Mouse (Mus musculus) ES-Bruce4 (cell line): ENCODE measurements around the gene Slc7a11. TPM values are rescaled to one million over a fixed set of nuclear protein-coding genes. Genes with fewer than 3 reads are reported as not detected.

Experiments used
- H3K27ac ChIP-seq: 2 replicates; pipeline ENCODE4 v1.5.1; 2012; ENCODE audit warnings: low read length, inconsistent platforms; ENCODE audit not compliant: insufficient read depth
- H3K27me3 ChIP-seq: 2 replicates; pipeline ENCODE4 v1.6.1; 2012; ENCODE audit warnings: mild to moderate bottlenecking, low read length, inconsistent platforms; ENCODE audit not compliant: control insufficient read depth, poor library complexity, insufficient read depth, severe bottlenecking
- H3K36me3 ChIP-seq: 2 replicates; pipeline ENCODE4 v1.6.1; 2012; ENCODE audit warnings: inconsistent platforms, mild to moderate bottlenecking, low read length, moderate library complexity; ENCODE audit not compliant: control insufficient read depth, poor library complexity, insufficient read depth, severe bottlenecking
- H3K4me1 ChIP-seq: one replicate; pipeline ENCODE4 v1.8.1; 2011; ENCODE audit warnings: low read length; ENCODE audit not compliant: control insufficient read depth, insufficient read depth
- H3K4me3 ChIP-seq: 2 replicates; pipeline ENCODE4 v1.5.1; 2011; ENCODE audit warnings: low read depth, mild to moderate bottlenecking, low read length
- H3K9ac ChIP-seq: 2 replicates; pipeline ENCODE4 v1.6.1; 2012; ENCODE audit warnings: low read depth, mild to moderate bottlenecking, inconsistent platforms; ENCODE audit not compliant: poor library complexity, severe bottlenecking
- H3K9me3 ChIP-seq: replicated peaks from 2 replicates; pipeline ENCODE4 v1.6.1; 2012; ENCODE audit warnings: mild to moderate bottlenecking, low read length, inconsistent platforms; ENCODE audit not compliant: control insufficient read depth, poor library complexity, insufficient read depth, severe bottlenecking
- CTCF ChIP-seq: IDR thresholded peaks from one replicate; pipeline ENCODE4 v1.8.1; 2011; ENCODE audit warnings: low read depth, low read length
- EP300 ChIP-seq: IDR thresholded peaks from 2 replicates; pipeline ENCODE4 v1.6.1; 2011; ENCODE audit warnings: low read depth, low read length; ENCODE audit not compliant: insufficient read depth
- POLR2A ChIP-seq: IDR thresholded peaks from one replicate; pipeline ENCODE4 v1.8.1; 2011; ENCODE audit warnings: low read length; ENCODE audit not compliant: insufficient read depth
- polyA plus RNA-seq: library from polyadenylated mRNA; stranded (reverse); fragments of >200 nt; gene quantifications from 2 replicates; pipeline ENCODE4 v1.2.4, GENCODE M21; 2011; ENCODE audit warnings: low read depth; ENCODE audit not compliant: missing spikeins, insufficient read depth, insufficient read length

Gene Slc7a11
- polyA plus RNA-seq, 1 experiment: 0.31 TPM

DNA sequence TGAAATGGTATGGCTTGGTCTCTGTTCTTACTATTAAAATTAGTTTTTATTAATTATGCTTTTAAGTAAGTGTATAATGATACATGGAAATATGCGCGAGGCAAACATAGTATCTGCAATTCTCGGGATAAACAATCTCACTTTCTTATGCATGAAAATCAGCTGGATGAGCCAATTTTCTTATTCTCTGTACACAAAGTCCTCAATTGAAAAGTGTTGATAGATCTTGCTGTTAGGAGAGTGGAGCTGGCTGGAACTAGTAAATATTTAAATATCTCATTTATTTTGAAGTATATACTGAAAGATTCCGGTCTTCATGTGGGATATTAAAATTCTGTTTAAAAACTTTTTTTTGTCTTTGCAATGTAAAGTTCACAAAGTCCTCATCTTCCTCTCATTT, 184.6 kb downstream of the Slc7a11 start:
- Histone ChIP-seq H3K4me1 (no peaks in the 10 kb centered on the region), H3K4me3 (no peak overlapping the region), H3K9ac (no peak overlapping the region), H3K27me3 (no peaks in the 10 kb centered on the region), H3K9me3 (no peaks in the 10 kb centered on the region), H3K36me3 (no peaks in the 10 kb centered on the region), H3K27ac (no peak overlapping the region)
- TF ChIP-seq POLR2A (no peak), CTCF (no peak), EP300 (no peak)

DNA sequence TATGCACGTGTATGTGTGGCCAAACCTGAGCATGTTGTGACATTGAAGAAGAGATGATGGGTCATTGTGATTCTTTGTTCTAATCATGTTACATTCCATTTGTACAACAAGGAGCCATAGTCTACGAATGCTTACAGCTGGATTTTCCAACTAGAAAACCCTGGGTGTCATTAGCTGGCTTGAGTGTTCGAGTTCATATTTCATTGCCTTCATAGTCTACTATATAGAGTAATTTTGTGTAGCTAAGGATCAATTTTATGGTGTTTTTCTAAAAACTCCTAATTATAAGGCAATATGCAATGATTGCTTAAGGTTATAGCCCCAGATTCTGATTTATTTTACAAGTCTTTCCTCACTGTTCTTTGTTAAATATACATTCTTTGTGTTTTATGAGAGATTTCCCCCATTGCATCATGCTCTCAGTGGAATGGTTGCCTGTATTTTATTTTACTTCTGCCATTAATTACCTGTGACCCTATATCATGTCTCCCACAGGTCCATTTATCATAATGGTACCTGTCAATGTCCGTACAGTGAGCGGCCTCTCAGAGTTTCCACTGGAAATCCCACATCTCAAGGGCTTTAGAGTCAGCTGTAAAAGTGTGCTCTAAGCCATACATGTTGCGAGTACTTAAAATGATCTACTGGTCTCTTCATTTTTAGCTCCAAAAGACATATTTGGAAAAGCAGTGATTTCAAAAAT, 193.7 kb downstream of the Slc7a11 start:
- Histone ChIP-seq H3K36me3 (no peaks in the 10 kb centered on the region), H3K4me3 (no peak overlapping the region), H3K27ac (no peak overlapping the region), H3K27me3 (no peaks in the 10 kb centered on the region), H3K9me3 (no peaks in the 10 kb centered on the region), H3K4me1 (no peaks in the 10 kb centered on the region), H3K9ac (no peak overlapping the region)
- TF ChIP-seq POLR2A: no peak
- TF ChIP-seq EP300: no peak
- no peak for TF ChIP-seq CTCF

DNA sequence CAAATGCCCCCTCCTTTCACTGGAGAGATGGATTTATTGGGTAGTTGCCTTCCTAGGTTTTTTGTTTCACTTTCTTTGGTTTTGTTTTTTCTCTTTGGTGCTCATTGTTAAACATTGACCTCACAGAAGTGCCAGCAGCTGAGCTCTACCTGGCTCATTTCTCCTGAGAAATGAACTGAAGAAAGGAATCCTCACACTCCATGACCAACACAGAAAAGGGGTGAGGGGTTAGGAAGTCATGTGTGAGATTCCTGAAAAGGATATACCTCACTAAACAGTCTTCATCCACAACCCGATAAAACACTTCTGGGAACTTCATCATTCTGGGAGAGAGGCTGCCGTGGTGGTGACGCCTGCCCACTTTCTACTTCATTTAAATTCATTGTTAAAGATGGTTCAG, 207.4 kb downstream of the Slc7a11 start:
- Histone ChIP-seq H3K36me3 (no peaks in the 10 kb centered on the region), H3K27ac (no peak overlapping the region), H3K4me3 (no peak overlapping the region), H3K9ac (no peak overlapping the region), H3K27me3 (no peaks in the 10 kb centered on the region), H3K9me3 (no peaks in the 10 kb centered on the region), H3K4me1 (no peaks in the 10 kb centered on the region)
- no peak for TF ChIP-seq EP300
- no peak for TF ChIP-seq CTCF
- no peak for TF ChIP-seq POLR2A

DNA sequence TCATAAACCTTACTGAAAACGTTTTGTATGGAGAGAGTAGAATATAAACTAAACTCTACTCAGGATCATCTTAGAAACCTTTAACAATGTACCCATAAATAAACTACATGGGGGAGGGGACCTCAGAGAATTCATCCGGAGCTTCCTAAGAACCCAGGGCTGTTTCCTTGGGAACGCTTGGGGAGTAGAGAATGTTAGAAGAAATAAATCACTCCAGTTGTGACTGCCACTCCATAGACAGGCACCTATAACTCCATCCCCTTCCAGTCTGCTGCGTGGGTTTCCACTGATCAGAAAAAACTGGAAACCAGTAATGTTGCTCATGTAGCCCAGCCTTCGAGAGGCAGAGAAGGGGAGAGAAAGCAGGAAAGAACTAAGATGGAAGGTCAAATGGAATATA, 210.3 kb downstream of the Slc7a11 start:
- H3K27me3 ChIP-seq: no peaks in the 10 kb centered on the region
- no peak overlapping the region for H3K27ac ChIP-seq
- no peaks in the 10 kb centered on the region for H3K9me3 ChIP-seq
- H3K9ac ChIP-seq: no peak overlapping the region
- TF ChIP-seq POLR2A: no peak
- TF ChIP-seq EP300: no peak
- no peak for TF ChIP-seq CTCF
- no peaks in the 10 kb centered on the region for H3K4me1 ChIP-seq
- H3K4me3 ChIP-seq: no peak overlapping the region
- no peaks in the 10 kb centered on the region for H3K36me3 ChIP-seq

DNA sequence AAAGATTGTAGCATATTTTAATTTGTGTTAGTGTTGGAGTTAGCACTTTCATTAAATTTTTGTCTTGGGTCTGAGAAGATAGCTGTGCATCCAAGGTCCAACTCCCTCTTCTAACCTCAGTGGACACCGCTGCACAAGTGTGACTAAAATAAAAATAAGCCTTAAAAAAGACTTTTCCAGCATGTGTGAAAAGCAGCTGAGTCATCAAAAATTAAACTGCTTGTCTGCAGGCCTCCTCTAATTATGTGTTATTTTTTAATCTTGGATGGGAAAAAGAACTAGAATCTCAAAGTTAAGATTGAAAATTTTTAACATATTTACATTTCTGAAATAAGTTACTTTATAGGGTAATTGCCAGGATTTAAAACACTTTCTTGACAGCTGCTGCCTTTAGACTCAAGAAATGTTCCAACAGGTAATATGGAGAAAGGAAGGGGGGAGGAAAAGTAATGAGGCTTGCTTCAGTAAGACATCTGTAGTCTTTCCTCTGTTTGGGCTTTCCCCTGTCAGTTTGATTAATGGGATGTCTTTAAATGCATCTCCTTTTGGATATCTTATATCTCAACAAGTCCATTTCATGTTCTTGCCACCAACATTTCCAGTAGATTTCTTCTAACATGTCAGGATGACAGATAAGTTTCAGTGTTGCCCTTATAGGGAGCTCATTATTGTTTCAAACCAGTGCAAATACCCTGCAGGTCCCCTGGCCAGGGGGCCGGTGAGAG, 218.9 kb downstream of the Slc7a11 start:
- Histone ChIP-seq H3K9me3 (no peaks in the 10 kb centered on the region), H3K27me3 (no peaks in the 10 kb centered on the region), H3K36me3 (no peaks in the 10 kb centered on the region), H3K4me1 (no peaks in the 10 kb centered on the region), H3K9ac (no peak overlapping the region), H3K27ac (no peak overlapping the region), H3K4me3 (no peak overlapping the region)
- no peak for TF ChIP-seq EP300
- TF ChIP-seq POLR2A: no peak
- TF ChIP-seq CTCF: no peak

DNA sequence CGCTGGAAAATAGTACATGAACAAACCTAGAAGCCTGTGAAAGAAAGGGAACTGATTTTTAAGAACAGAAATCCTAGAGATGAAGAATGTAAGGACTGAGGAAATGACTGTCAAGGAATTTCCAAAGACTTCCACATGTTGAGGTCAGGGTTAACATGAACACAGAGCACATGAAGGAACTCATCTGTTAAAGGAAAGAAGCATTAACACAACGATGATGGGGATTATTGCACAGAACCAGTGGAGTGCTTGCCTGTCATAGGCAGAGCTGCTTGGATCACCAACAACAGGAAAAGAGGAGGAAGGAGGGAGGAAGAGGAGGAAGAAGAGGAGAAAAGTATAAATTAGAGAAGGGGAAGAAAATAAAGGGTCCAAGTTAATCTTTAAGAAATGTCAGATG, 223.0 kb downstream of the Slc7a11 start:
- Histone ChIP-seq H3K9ac (no peak overlapping the region), H3K4me1 (no peaks in the 10 kb centered on the region), H3K27me3 (no peaks in the 10 kb centered on the region), H3K9me3 (no peaks in the 10 kb centered on the region), H3K4me3 (no peak overlapping the region), H3K27ac (no peak overlapping the region), H3K36me3 (no peaks in the 10 kb centered on the region)
- TF ChIP-seq EP300: no peak
